Mouse (Mus musculus) cerebellum, adult 2 months (tissue): Measurements from ENCODE around the gene Fam49a.

Source experiments
- CTCF ChIP-seq: fragments of 200-500 bp; IDR thresholded peaks from 2 replicates; pipeline ENCODE4 v1.5.1; 2011; ENCODE audit warnings: low read depth, mild to moderate bottlenecking, control low read depth, low read length, moderate library complexity, borderline replicate concordance; ENCODE audit not compliant: insufficient read depth
- POLR2A ChIP-seq: fragments of 200-500 bp; IDR thresholded peaks from 2 replicates; pipeline ENCODE4 v1.6.1; 2011; ENCODE audit warnings: low read length, control low read depth, borderline replicate concordance; ENCODE audit not compliant: insufficient read depth

DNA sequence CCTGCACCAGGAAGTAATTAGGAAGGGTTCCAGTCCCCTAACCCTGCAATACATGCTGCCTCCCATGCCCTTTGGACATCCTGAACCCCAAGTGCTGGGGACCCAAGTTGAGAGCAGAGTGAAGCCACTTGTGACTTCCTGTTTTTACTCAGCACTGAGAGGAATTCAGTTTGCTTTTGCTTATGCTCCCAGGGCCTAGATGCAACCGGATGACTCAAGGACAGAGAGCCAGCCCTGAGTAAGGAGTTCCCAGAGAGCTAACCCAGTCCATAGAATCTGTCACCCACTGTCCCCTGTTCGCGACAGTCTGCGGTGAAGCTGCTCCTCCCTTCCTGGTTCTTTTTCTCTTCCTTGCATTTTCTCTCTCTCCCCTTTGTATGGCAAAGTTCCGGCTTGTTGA, 2.2 kb downstream of the Fam49a start:
- TF ChIP-seq CTCF (no peak), POLR2A (no peak)
